Mouse (Mus musculus) forebrain, embryonic 15.5 days (tissue): ENCODE measurements around the gene Smg5. TPM values are rescaled to one million over a fixed set of nuclear protein-coding genes. Genes with fewer than 3 reads are reported as not detected.

Source experiments
- ATAC-seq: fragments of 200-750 bp; cut with Nextera tagmentation; replicated peaks from 2 replicates; pipeline ENCODE4 v1.8.0; 2017; ENCODE audit warnings: mild to moderate bottlenecking, moderate TSS enrichment, moderate library complexity
- H3K27ac ChIP-seq: fragments of 300-500 bp; sonication (generic); replicated peaks from 2 replicates; pipeline ENCODE4 v1.5.1; 2015; ENCODE audit warnings: mild to moderate bottlenecking, inconsistent platforms
- H3K27me3 ChIP-seq: fragments of 300-500 bp; sonication (generic); 2 replicates; pipeline ENCODE4 v1.6.1; 2015; ENCODE audit warnings: inconsistent platforms
- H3K36me3 ChIP-seq: fragments of 300-500 bp; sonication (generic); 2 replicates; pipeline ENCODE4 v1.6.1; 2015; ENCODE audit warnings: mild to moderate bottlenecking, inconsistent platforms
- H3K4me1 ChIP-seq: fragments of 300-500 bp; sonication (generic); 2 replicates; pipeline ENCODE4 v1.6.1; 2015; ENCODE audit warnings: inconsistent platforms
- H3K4me2 ChIP-seq: fragments of 300-500 bp; sonication (generic); replicated peaks from 2 replicates; pipeline ENCODE4 v1.6.1; 2015; ENCODE audit warnings: mild to moderate bottlenecking, inconsistent platforms
- H3K4me3 ChIP-seq: fragments of 300-500 bp; sonication (generic); 2 replicates; pipeline ENCODE4 v1.5.1; 2015; ENCODE audit warnings: mild to moderate bottlenecking, inconsistent platforms
- H3K9ac ChIP-seq: fragments of 300-500 bp; sonication (generic); replicated peaks from 2 replicates; pipeline ENCODE4 v1.6.1; 2015; ENCODE audit warnings: mild to moderate bottlenecking, inconsistent platforms
- H3K9me3 ChIP-seq: fragments of 300-500 bp; sonication (generic); 2 replicates; pipeline ENCODE4 v1.6.1; 2016; ENCODE audit warnings: inconsistent platforms
- WGBS: fragments of 180-500 bp; shearing (Covaris S2); methylation state at CpG from one replicate; pipeline ENCODE4 v1.1.7; 2015; ENCODE audit warnings: mixed read lengths; 5-methylcytosine and 5-hydroxymethylcytosine counted together
- polyA plus RNA-seq: library from polyadenylated mRNA; unstranded; fragments of >200 nt; fragmentation: Nextera tagmentation; extraction: Ambion mirVana; gene quantifications from 2 replicates; pipeline ENCODE4 v1.2.1, GENCODE M21; 2015

Smg5 gene
- polyA plus RNA-seq, 1 experiment from 2014 or later = 59.8 TPM

DNA sequence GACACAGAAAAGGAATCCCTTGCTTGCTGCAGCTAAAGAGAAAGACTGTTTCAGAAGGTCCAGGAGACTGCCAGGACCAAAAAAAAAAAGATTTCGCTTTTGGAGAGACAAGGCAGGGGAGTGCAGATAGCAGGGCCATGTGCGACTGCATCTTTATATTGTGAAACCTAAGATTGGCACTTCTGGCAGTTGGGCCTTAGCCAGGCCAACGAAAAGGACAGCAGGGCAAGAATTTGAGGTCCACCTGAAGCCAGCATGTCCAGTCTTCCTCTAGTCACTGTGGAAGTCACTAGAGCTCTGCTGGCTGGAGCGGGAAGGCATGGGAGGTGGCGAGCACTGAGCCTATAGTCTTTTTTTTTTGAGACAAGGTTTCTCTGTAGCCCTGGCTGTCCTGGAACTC, 72.9 kb downstream of the Smg5 start:
- peaks cover 21% of the 10 kb centered on the region for H3K4me1 ChIP-seq
- peaks cover 10% of the 10 kb centered on the region for H3K36me3 ChIP-seq
- H3K9me3 ChIP-seq = no peaks in the 10 kb centered on the region
- 66% methylated on average over 5 of the region's 5 CpGs for whole genome bisulfite sequencing
- H3K27ac ChIP-seq = no peak overlapping the region
- no peak for ATAC-seq
- H3K4me2 ChIP-seq = peak overlapping the region; percentile 59
- peak overlapping the region; percentile 78 for H3K9ac ChIP-seq
- H3K27me3 ChIP-seq = no peaks in the 10 kb centered on the region
- H3K4me3 ChIP-seq = peak overlapping the region; percentile 58

DNA sequence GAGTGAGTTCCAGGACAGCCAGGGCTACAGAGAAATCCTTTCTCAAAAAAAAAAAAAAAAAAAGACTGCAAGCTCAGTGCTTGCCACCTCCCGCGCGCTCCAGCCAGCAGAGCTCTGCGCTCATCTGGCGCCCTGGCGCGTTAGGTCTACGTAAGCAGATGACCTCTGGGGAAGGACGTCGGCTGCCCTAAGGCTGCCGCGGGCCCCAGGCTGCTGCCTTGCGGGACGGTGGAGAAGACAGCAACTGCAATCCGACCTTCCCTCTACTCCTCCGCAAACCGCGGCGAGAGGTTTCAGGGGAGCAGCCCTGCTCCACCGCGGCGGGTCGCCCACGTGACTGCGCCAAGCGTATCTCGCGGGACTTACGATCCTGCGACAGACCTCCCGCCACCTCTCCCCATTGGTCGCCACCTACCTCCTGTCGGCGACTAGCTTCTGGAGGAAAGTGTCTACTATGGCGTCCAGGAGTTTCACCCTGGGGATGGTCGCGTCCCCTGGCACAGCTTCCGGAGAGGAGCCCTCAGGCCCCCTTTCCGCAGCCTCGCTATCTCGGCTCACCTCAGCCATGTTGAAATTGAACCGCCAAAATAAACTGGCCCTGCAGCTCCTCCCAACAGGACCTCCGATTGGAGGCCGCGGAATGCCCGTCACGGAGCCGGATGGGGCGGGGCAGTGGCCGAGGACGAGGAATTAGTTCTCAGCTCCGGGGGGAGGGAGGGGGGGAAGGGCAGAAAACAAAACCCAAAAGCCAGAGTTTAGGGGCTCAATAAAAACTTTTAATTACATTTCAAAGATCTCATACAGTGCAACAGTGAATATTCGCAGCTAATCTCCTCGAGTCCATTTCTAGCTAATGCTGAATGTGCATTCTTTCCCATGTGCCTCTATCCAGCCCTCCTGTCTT, 73.9 kb downstream of the Smg5 start, which contains the start of gene Pmf1:
Gene Pmf1 (minus strand): TSS at position 591 of the 904 bp plus-strand sequence.
- Histone ChIP-seq H3K36me3 (peaks cover 11% of the 10 kb centered on the region), H3K27me3 (no peaks in the 10 kb centered on the region), H3K9ac (peak within 1 kb of the TSS; percentile 78), H3K4me2 (peak within 1 kb of the TSS; percentile 59), H3K4me1 (peaks cover 21% of the 10 kb centered on the region), H3K4me3 (peak within 1 kb of the TSS; percentile 58), H3K9me3 (no peaks in the 10 kb centered on the region), H3K27ac (peak within 1 kb of the TSS; percentile 83)
- peak; percentile 94 for ATAC-seq
- under 1% methylated on average over 54 of the region's 54 CpGs for WGBS

DNA sequence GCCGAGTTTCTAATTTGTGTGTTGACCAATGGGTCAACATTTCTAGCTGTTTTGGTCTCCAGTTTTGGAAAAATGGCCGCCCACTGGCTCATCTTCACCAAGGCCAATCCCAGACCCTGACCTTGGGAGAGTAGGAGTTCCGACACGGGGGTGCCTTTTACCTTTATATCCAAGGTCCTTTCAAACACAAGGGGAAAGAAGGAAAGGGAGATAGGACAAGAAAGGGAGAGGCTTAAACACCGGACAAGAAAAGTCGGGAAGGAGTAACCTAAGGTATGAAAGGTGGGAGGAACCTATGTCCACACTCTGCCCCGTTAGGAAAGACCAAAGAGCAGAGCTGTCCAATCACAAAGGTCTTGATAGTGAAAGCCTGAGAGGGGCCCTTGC, 74.6 kb downstream of the Smg5 start:
- Histone ChIP-seq H3K27ac (peak overlapping the region; percentile 83; the same call in 1 of the 2 replicates), H3K4me3 (peak overlapping the region; percentile 58), H3K27me3 (no peaks in the 10 kb centered on the region), H3K4me2 (peak overlapping the region; percentile 59), H3K9ac (peak overlapping the region; percentile 78), H3K36me3 (peaks cover 16% of the 10 kb centered on the region), H3K4me1 (peaks cover 21% of the 10 kb centered on the region), H3K9me3 (no peaks in the 10 kb centered on the region)
- ATAC-seq = no peak
- WGBS = 26% methylated on average over 7 of the region's 7 CpGs

DNA sequence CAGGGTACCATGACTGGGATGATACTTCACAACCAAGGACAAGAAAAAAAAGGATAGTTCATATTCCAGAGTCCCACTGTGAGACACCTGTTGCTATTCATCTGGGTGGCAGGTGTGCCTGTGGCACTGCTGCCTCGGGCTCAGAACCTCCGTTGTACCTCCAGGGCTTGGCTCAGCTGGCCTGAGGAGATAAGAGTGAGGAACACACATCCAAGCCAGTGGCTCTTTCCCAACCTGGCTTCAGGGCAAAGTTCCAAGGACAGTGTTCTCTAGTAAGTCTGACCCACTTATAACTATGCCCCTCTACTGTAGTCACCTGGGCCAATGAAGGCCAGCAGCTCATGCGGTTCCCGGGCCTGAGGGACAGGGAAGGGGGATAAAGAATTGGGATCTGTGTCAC, 75.6 kb downstream of the Smg5 start:
- ATAC-seq = no peak
- H3K9me3 ChIP-seq = no peaks in the 10 kb centered on the region
- no peak overlapping the region for H3K4me3 ChIP-seq
- H3K4me2 ChIP-seq = no peak overlapping the region
- no peak overlapping the region for H3K9ac ChIP-seq
- peaks cover 27% of the 10 kb centered on the region for H3K36me3 ChIP-seq
- H3K27ac ChIP-seq = no peak overlapping the region
- peaks cover 21% of the 10 kb centered on the region for H3K4me1 ChIP-seq
- no peaks in the 10 kb centered on the region for H3K27me3 ChIP-seq
- 91% methylated on average over 4 of the region's 4 CpGs for WGBS

Other genes starting within 250 kb of the Smg5 start
- 20.1 and 21.3 TPM in 2 replicates for gene Mef2d, start 193.9 kb upstream of the Smg5 start, polyA plus RNA-seq
- gene Rhbg, start 81.6 kb upstream of the Smg5 start, polyA plus RNA-seq = 0.10 and 0.14 TPM in 2 replicates
- gene Gm38392, start 49.0 kb upstream of the Smg5 start, polyA plus RNA-seq = 0.23 TPM in 1 of 2 replicates, not detected in the other
- gene Tsacc, start 39.3 kb upstream of the Smg5 start, polyA plus RNA-seq = 9.2 and 9.6 TPM in 2 replicates
- 523 and 531 TPM in 2 replicates for gene Cct3, start 39.1 kb upstream of the Smg5 start, polyA plus RNA-seq
- 103 and 105 TPM in 2 replicates for gene Glmp, start 11.2 kb upstream of the Smg5 start, polyA plus RNA-seq
- gene Tmem79, start 112 bp upstream of the Smg5 start, polyA plus RNA-seq = 1.7 and 2.0 TPM in 2 replicates
- 0.94 and 1.0 TPM in 2 replicates for gene Paqr6, start 28.3 kb downstream of the Smg5 start, polyA plus RNA-seq
- gene Bglap3, start 36.5 kb downstream of the Smg5 start, polyA plus RNA-seq = 0.27 TPM in 1 of 2 replicates, not detected in the other
- gene Bglap2, start 42.4 kb downstream of the Smg5 start, polyA plus RNA-seq = not detected in 2 replicates
- gene Bglap, start 48.2 kb downstream of the Smg5 start, polyA plus RNA-seq = not detected in 2 replicates
- 55.1 and 64.8 TPM in 2 replicates for gene Pmf1, start 74.1 kb downstream of the Smg5 start, polyA plus RNA-seq
- 31.3 and 33.2 TPM in 2 replicates for gene Slc25a44, start 88.9 kb downstream of the Smg5 start, polyA plus RNA-seq
- gene Sema4a, start 124.9 kb downstream of the Smg5 start, polyA plus RNA-seq = 16.3 and 17.7 TPM in 2 replicates
- gene Lmna, start 173.7 kb downstream of the Smg5 start, polyA plus RNA-seq = 23.4 and 27.5 TPM in 2 replicates
- 50.6 and 55.6 TPM in 2 replicates for gene Mex3a, start 196.1 kb downstream of the Smg5 start, polyA plus RNA-seq
- gene Rab25, start 212.0 kb downstream of the Smg5 start, polyA plus RNA-seq = 0.15 and 0.28 TPM in 2 replicates
- gene Lamtor2, start 216.8 kb downstream of the Smg5 start, polyA plus RNA-seq = 169 and 187 TPM in 2 replicates
- gene Ubqln4, start 217.5 kb downstream of the Smg5 start, polyA plus RNA-seq = 45.8 and 47.6 TPM in 2 replicates
- gene Ssr2, start 239.6 kb downstream of the Smg5 start, polyA plus RNA-seq = 133 and 134 TPM in 2 replicates